ENCODE assay signal across 12 mouse cellular contexts in the genomic region with DNA sequence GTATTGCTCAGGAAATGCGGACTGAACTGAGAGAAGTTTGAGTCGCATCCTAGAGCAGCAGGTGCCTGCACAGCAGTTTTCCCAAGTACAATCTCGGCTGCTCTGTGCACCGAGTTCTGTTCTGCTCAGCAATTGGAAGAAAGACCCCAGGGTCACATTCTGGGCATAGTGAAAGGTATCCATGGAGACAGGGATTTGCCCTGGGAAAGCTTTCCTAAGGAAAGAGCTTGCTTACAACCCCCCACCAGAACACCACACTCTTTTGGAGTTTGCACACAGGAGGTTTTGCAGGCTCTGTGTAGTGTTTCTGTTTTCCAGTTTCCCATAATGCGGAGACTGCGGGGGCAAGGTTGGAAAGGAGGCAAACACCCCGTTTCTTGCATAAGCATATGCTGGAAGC.
DNase-seq lines count a peak whose midpoint lies in the region; ATAC-seq and TF ChIP-seq lines count a peak whose summit lies in the region.
"Had no signal": no experiment of that assay in that cellular context is flagged by ENCODE, and none has a peak within 500 bp of the region (broad histone marks: within the 10 kb centered on the region; RNA-seq: fewer than 3 reads in every experiment).

No protein-coding gene starts in this region.

- no peak overlapping the region for H3K4me2 ChIP-seq in midbrain, embryonic 15.5 days
- H3K4me2 ChIP-seq: embryonic facial prominence, embryonic 13.5 days; liver, embryonic 15.5 days had no signal

- H3K4me3 ChIP-seq in hindbrain, embryonic 10.5 days = 0 out of 2 replicates have a peak overlapping the region, but pooled peaks have one; percentile 9
- no peak overlapping the region for H3K4me3 ChIP-seq in midbrain, embryonic 15.5 days
- no peak overlapping the region for H3K4me3 ChIP-seq in lung, adult 2 months (replicated peaks; ENCODE audit: extremely low read depth, low read depth, low read length)
- H3K4me3 ChIP-seq: embryonic facial prominence, embryonic 13.5 days; liver, embryonic 15.5 days; megakaryocyte, embryonic 14.5 days had no signal

- H3K27me3 ChIP-seq in hindbrain, embryonic 10.5 days (ENCODE audit: insufficient read depth, poor library complexity, severe bottlenecking) = no peaks in the 10 kb centered on the region
- no peaks in the 10 kb centered on the region for H3K27me3 ChIP-seq in midbrain, embryonic 15.5 days (replicated peaks)
- H3K27me3 ChIP-seq: embryonic facial prominence, embryonic 13.5 days; liver, embryonic 15.5 days; megakaryocyte, embryonic 14.5 days had no signal

- H3K27ac ChIP-seq in hindbrain, embryonic 10.5 days = peak overlapping the region; percentile 77
- no peak overlapping the region for H3K27ac ChIP-seq in midbrain, embryonic 15.5 days
- H3K27ac ChIP-seq: embryonic facial prominence, embryonic 13.5 days; kidney, postnatal 0 days; liver, embryonic 15.5 days had no signal

- TF ChIP-seq POLR2A in lung, adult 2 months (IDR thresholded peaks at IDR 0.05; ENCODE audit: borderline replicate concordance, extremely low read depth, low read depth, low read length) = no peak

- H3K9me3 ChIP-seq in hindbrain, embryonic 10.5 days = peaks cover 11% of the 10 kb centered on the region
- H3K9me3 ChIP-seq in midbrain, embryonic 15.5 days = no peaks in the 10 kb centered on the region
- H3K9me3 ChIP-seq: embryonic facial prominence, embryonic 13.5 days; liver, embryonic 15.5 days had no signal

- ATAC-seq in midbrain, embryonic 15.5 days (replicated peaks) = peak; percentile 91

- peak; percentile 38 for DNase-seq in brain, adult 2 months (ENCODE audit: low read depth, low spot score)
- peak; percentile 14 for DNase-seq in embryo, embryonic 11.5 days (ENCODE audit: low read depth, low spot score)
- DNase-seq in hindbrain, embryonic 10.5 days (ENCODE audit: low spot score) = peak; percentile 62
- no peak for DNase-seq in B cell, adult 2 months
- DNase-seq in urinary bladder, postnatal 25 days (ENCODE audit: low spot score) = no peak
- no peak for DNase-seq in kidney, postnatal 4 days
- DNase-seq in lung, adult 2 months = no peak

- 0 out of 2 replicates have a peak, but pooled peaks cover 5% of the 10 kb centered on the region for H3K36me3 ChIP-seq in hindbrain, embryonic 10.5 days
- H3K36me3 ChIP-seq in midbrain, embryonic 15.5 days (replicated peaks) = no peaks in the 10 kb centered on the region
- H3K36me3 ChIP-seq: embryonic facial prominence, embryonic 13.5 days; liver, embryonic 15.5 days had no signal

- WGBS in hindbrain, embryonic 10.5 days = 19% methylated on average over 7 of the region's 7 CpGs
- 9% methylated on average over 7 of the region's 7 CpGs for WGBS in midbrain, embryonic 15.5 days
- WGBS in lung, adult 2 months = 56% methylated on average over 7 of the region's 7 CpGs

- no peak for TF ChIP-seq CTCF in lung, adult 2 months (IDR thresholded peaks at IDR 0.05; ENCODE audit: insufficient read depth, low read length)

- H3K9ac ChIP-seq in midbrain, embryonic 15.5 days = no peak overlapping the region
- H3K9ac ChIP-seq: embryonic facial prominence, embryonic 13.5 days; liver, embryonic 15.5 days had no signal

- H3K4me1 ChIP-seq in hindbrain, embryonic 10.5 days (replicated peaks) = peaks cover 25% of the 10 kb centered on the region
- peaks cover 9% of the 10 kb centered on the region for H3K4me1 ChIP-seq in midbrain, embryonic 15.5 days
- H3K4me1 ChIP-seq in lung, adult 2 months (ENCODE audit: control insufficient read depth, insufficient read depth, low read length) = no peaks in the 10 kb centered on the region
- H3K4me1 ChIP-seq: liver, embryonic 15.5 days; megakaryocyte, embryonic 14.5 days had no signal

Comparison
In these comparisons a context has a peak if more than half of its experiments do, and no peak if none do; other contexts are left out.
1. DNase-seq: peak in brain, adult 2 months (single experiment), embryo, embryonic 11.5 days (single experiment) and hindbrain, embryonic 10.5 days (single experiment); none in B cell, adult 2 months (0 of 2), urinary bladder, postnatal 25 days (single experiment), kidney, postnatal 4 days (0 of 2) and lung, adult 2 months (single experiment).